Mouse (Mus musculus) heart, embryonic 16.5 days (tissue): Measurements from ENCODE around the gene Hemk1. TPM values are rescaled to one million over a fixed set of nuclear protein-coding genes. Genes with fewer than 3 reads are reported as not detected.

ENCODE experiments used
- ATAC-seq: fragments of 200-750 bp; cut with Nextera tagmentation; replicated peaks from 2 replicates; pipeline ENCODE4 v1.8.0; 2017; ENCODE audit warnings: moderate number of reproducible peaks; ENCODE audit not compliant: insufficient read depth, low FRiP score; ENCODE audit errors: extremely low read depth
- H3K27ac ChIP-seq: fragments of 300-500 bp; sonication (generic); 2 replicates; pipeline ENCODE4 v1.5.1; 2014; ENCODE audit warnings: mild to moderate bottlenecking, low read length, control low read depth, moderate library complexity
- H3K27me3 ChIP-seq: fragments of 300-500 bp; sonication (generic); 2 replicates; pipeline ENCODE4 v1.6.1; 2014; ENCODE audit warnings: low read length, mixed read lengths; ENCODE audit not compliant: control insufficient read depth, insufficient read depth
- H3K36me3 ChIP-seq: fragments of 300-500 bp; sonication (generic); 2 replicates; pipeline ENCODE4 v1.6.1; 2014; ENCODE audit not compliant: control insufficient read depth, insufficient read depth
- H3K4me1 ChIP-seq: fragments of 300-500 bp; sonication (generic); 2 replicates; pipeline ENCODE4 v1.6.1; 2014; ENCODE audit warnings: low read length, mixed read lengths; ENCODE audit not compliant: control insufficient read depth, insufficient read depth
- H3K4me2 ChIP-seq: fragments of 300-500 bp; sonication (generic); 2 replicates; pipeline ENCODE4 v1.6.1; 2014; ENCODE audit warnings: low read depth, mild to moderate bottlenecking, control low read depth, low read length
- H3K4me3 ChIP-seq: fragments of 300-500 bp; sonication (generic); 2 replicates; pipeline ENCODE4 v1.5.1; 2014; ENCODE audit warnings: mild to moderate bottlenecking, control low read depth, low read length
- H3K9ac ChIP-seq: fragments of 300-500 bp; sonication (generic); 2 replicates; pipeline ENCODE4 v1.6.1; 2014; ENCODE audit warnings: low read length, control low read depth
- H3K9me3 ChIP-seq: fragments of 300-500 bp; sonication (generic); replicated peaks from 2 replicates; pipeline ENCODE4 v1.6.1; 2016; ENCODE audit warnings: low read length; ENCODE audit not compliant: control insufficient read depth
- WGBS: fragments of 180-500 bp; shearing (Covaris S2); extraction: QIAGEN DNeasy Blood & Tissue Kit; methylation state at CpG from one replicate; pipeline ENCODE4 v1.1.7; 2014; 5-methylcytosine and 5-hydroxymethylcytosine counted together
- polyA plus RNA-seq: library from polyadenylated mRNA; unstranded; fragments of >200 nt; fragmentation: Nextera tagmentation; extraction: Ambion mirVana; gene quantifications from 2 replicates; pipeline ENCODE4 v1.2.1, GENCODE M21; 2015

Hemk1 gene
- polyA plus RNA-seq, 1 experiment from 2014 or later: 10.2 TPM

GRCm38 (mm10) chr9:107285009-107285408, 53.1 kb downstream of the Hemk1 start:
- Histone ChIP-seq H3K9ac (no peak overlapping the region), H3K4me1 (peaks cover 8% of the 10 kb centered on the region), H3K9me3 (no peaks in the 10 kb centered on the region), H3K4me2 (no peak overlapping the region), H3K27me3 (no peaks in the 10 kb centered on the region), H3K4me3 (no peak overlapping the region), H3K36me3 (no peaks in the 10 kb centered on the region), H3K27ac (no peak overlapping the region)
- 11% methylated on average over 3 of the region's 3 CpGs for WGBS
- no peak for ATAC-seq

GRCm38 (mm10) chr9:107282951-107283350, 55.2 kb downstream of the Hemk1 start:
- Histone ChIP-seq H3K4me2 (no peak overlapping the region), H3K4me1 (peaks cover 20% of the 10 kb centered on the region), H3K27ac (no peak overlapping the region), H3K4me3 (no peak overlapping the region), H3K9ac (no peak overlapping the region), H3K27me3 (no peaks in the 10 kb centered on the region), H3K9me3 (no peaks in the 10 kb centered on the region), H3K36me3 (no peaks in the 10 kb centered on the region)
- no peak for ATAC-seq
- 87% methylated on average over 9 of the region's 9 CpGs for WGBS

GRCm38 (mm10) chr9:107281241-107281987, 56.7 kb downstream of the Hemk1 start:
- no peaks in the 10 kb centered on the region for H3K27me3 ChIP-seq
- H3K4me3 ChIP-seq: no peak overlapping the region
- H3K4me2 ChIP-seq: no peak overlapping the region
- peaks cover 20% of the 10 kb centered on the region for H3K4me1 ChIP-seq
- H3K9me3 ChIP-seq: no peaks in the 10 kb centered on the region
- no peak for ATAC-seq
- no peaks in the 10 kb centered on the region for H3K36me3 ChIP-seq
- no peak overlapping the region for H3K27ac ChIP-seq
- 84% methylated on average over 5 of the region's 5 CpGs for WGBS
- H3K9ac ChIP-seq: no peak overlapping the region

DNA sequence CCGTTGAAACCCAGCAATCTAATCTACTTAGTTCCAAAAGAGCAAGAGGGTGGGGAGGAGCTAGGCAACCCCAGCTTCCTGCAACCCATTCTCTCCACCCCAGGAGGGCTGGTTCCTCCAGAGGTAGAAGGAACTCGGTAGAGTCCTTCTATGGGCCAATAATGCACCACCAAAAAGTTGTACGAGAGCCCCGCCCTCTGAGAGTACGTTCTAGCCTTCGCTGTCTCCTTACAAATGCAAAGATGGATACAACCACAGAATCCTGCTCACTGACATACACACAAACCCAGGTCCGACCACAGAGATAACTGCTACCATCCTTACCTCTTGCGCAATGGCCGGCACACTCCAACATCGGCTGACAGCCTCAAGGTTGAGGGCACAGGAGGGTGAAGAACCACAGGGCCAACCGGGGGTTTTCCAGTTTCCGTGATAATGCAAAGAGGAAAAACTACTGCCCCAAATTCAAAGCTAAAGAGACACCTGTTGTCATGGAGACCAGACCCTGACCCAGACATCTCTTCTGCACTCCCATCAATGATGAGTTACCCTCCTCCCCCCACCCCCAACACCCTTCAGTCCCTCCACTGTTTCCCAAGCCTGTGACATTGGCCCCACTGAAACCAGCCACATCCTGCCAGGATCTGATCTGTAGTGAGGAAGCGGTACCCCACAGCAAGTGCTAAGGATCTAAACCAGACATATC, 57.7 kb downstream of the Hemk1 start:
- Histone ChIP-seq H3K27ac (peak overlapping the region; percentile 58; the same call in 1 of the 2 replicates), H3K36me3 (no peaks in the 10 kb centered on the region), H3K4me3 (peak overlapping the region; percentile 10; the same call in 1 of the 2 replicates), H3K9ac (peak overlapping the region; percentile 59), H3K4me2 (peak overlapping the region; percentile 50), H3K27me3 (no peaks in the 10 kb centered on the region), H3K4me1 (peaks cover 20% of the 10 kb centered on the region), H3K9me3 (no peaks in the 10 kb centered on the region)
- WGBS: 42% methylated on average over 13 of the region's 13 CpGs
- 0 out of 2 replicates have a peak, but pooled peaks have one; percentile 15 for ATAC-seq

DNA sequence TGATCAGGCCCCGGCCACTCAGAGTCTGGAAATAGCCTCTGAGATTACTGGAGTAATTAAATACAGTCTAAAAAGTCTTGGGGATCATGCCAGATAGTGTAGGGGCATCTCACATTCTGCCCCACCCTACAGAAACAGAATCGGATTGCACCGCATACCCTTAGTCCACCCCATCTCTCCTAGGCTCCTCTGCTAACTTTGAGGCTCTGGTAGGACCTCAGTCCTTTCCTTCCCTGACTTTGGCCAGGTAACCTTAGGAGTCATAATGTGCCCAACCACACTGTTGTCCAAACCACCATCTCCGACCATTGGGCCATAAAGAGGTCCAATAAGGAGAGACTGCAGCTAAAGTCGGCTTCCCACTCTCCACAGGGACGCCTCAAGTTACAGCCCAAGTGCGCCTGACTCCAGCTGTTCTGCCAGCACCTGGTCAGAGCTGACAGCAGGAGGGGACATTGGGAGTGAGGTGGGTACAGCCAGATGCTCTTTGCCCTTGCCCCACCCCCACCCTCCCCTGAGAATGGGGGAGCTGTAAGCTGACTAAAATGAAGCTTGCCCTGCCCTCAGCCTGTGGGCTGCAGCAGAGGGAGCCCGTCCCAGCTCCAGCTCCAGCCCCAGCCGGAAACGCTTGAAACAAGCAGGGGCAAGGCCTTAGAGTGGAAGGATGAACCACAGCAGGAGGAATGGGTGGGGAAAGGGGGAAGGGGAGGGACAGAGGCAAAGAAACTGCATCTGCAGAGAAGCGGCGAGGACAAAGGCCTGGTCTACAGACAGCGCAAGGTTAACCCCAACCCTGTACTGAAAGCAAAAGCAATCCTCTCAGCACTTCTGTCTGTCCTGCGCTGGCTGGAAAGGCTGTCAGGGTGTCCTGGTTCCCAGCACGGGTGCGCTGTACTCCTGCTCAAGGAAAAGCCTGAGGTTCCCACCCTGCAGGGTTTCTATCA, 58.5 kb downstream of the Hemk1 start:
- ATAC-seq: peak; percentile 31; the same call in 1 of the 2 replicates
- peaks cover 20% of the 10 kb centered on the region for H3K4me1 ChIP-seq
- H3K9ac ChIP-seq: peak overlapping the region; percentile 59
- no peaks in the 10 kb centered on the region for H3K9me3 ChIP-seq
- peak overlapping the region; percentile 58 for H3K27ac ChIP-seq
- H3K36me3 ChIP-seq: no peaks in the 10 kb centered on the region
- H3K4me2 ChIP-seq: peak overlapping the region; percentile 50
- WGBS: 32% methylated on average over 16 of the region's 16 CpGs
- H3K4me3 ChIP-seq: peak overlapping the region; percentile 10
- H3K27me3 ChIP-seq: no peaks in the 10 kb centered on the region

GRCm38 (mm10) chr9:107278527-107279377, 59.4 kb downstream of the Hemk1 start:
- H3K4me2 ChIP-seq: no peak overlapping the region
- no peak overlapping the region for H3K9ac ChIP-seq
- no peaks in the 10 kb centered on the region for H3K27me3 ChIP-seq
- H3K27ac ChIP-seq: no peak overlapping the region; the same call in 1 of the 2 replicates
- H3K36me3 ChIP-seq: no peaks in the 10 kb centered on the region
- ATAC-seq: peak; percentile 50; the same call in 1 of the 2 replicates
- no peaks in the 10 kb centered on the region for H3K9me3 ChIP-seq
- H3K4me3 ChIP-seq: no peak overlapping the region
- peaks cover 20% of the 10 kb centered on the region for H3K4me1 ChIP-seq
- WGBS: 45% methylated on average over 8 of the region's 8 CpGs

DNA sequence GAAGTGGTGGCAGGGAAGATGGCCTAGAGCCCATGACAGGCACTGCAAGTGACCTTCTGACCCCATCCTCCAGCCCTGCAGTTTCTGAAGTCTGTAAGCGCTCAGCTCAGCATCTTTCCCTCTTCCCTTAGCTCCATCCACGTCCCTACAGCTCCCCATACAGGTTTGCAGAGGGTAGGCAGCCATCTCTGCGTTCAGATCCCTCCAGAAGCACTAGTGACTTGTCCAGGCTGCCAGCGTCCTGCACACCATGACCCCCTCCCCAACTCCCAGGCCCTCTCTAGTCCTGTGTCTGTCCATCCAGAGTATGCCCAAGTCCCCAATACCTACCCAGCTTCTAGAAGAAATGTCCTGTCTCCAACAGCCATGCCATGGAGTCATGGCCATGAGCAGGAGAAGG, 60.0 kb downstream of the Hemk1 start:
- Histone ChIP-seq H3K9me3 (no peaks in the 10 kb centered on the region), H3K4me3 (no peak overlapping the region)
- WGBS: 57% methylated on average over 4 of the region's 4 CpGs

GRCm38 (mm10) chr9:107277603-107278002, 60.5 kb downstream of the Hemk1 start:
- no peak for ATAC-seq
- Histone ChIP-seq H3K4me1 (peaks cover 20% of the 10 kb centered on the region), H3K4me3 (no peak overlapping the region), H3K9me3 (no peaks in the 10 kb centered on the region), H3K36me3 (no peaks in the 10 kb centered on the region), H3K4me2 (no peak overlapping the region), H3K9ac (no peak overlapping the region), H3K27me3 (no peaks in the 10 kb centered on the region), H3K27ac (no peak overlapping the region)
- 82% methylated on average over 7 of the region's 7 CpGs for WGBS

More for the DNA sequence above, 60.0 kb downstream of the Hemk1 start:
- Histone ChIP-seq H3K9ac (no peak overlapping the region), H3K27me3 (no peaks in the 10 kb centered on the region), H3K27ac (no peak overlapping the region), H3K4me1 (peaks cover 20% of the 10 kb centered on the region), H3K4me2 (no peak overlapping the region), H3K36me3 (no peaks in the 10 kb centered on the region)
- no peak for ATAC-seq
